Mouse (Mus musculus) lung, embryonic 14.5 days (tissue): ENCODE results near the gene Polr3gl. TPM values are rescaled to one million over a fixed set of nuclear protein-coding genes. Genes with fewer than 3 reads are reported as not detected.

ENCODE experiments used
- ATAC-seq: fragments of 200-750 bp; cut with Nextera tagmentation; 2 replicates; pipeline ENCODE4 v1.8.0; 2017; ENCODE audit warnings: mild to moderate bottlenecking, moderate TSS enrichment, moderate library complexity; ENCODE audit not compliant: insufficient read depth
- DNase-seq: peaks from one replicate; pipeline ENCODE4 v3.0.0-alpha.2; 2015
- H3K27ac ChIP-seq: fragments of 300-500 bp; sonication (generic); 2 replicates; pipeline ENCODE4 v1.5.1; 2014; ENCODE audit warnings: low read depth, mild to moderate bottlenecking, moderate library complexity
- H3K27me3 ChIP-seq: fragments of 300-500 bp; sonication (generic); 2 replicates; pipeline ENCODE4 v1.6.1; 2014; ENCODE audit warnings: low read length, control low read depth; ENCODE audit not compliant: insufficient read depth
- H3K36me3 ChIP-seq: fragments of 300-500 bp; sonication (generic); 2 replicates; pipeline ENCODE4 v1.6.1; 2014; ENCODE audit warnings: control low read depth; ENCODE audit not compliant: insufficient read depth
- H3K4me1 ChIP-seq: fragments of 300-500 bp; sonication (generic); 2 replicates; pipeline ENCODE4 v1.6.1; 2014; ENCODE audit warnings: antibody characterized with exemption, control low read depth; ENCODE audit not compliant: insufficient read depth
- H3K4me2 ChIP-seq: fragments of 300-500 bp; sonication (generic); 2 replicates; pipeline ENCODE4 v1.6.1; 2014; ENCODE audit warnings: mild to moderate bottlenecking
- H3K4me3 ChIP-seq: fragments of 300-500 bp; sonication (generic); 2 replicates; pipeline ENCODE4 v1.5.1; 2014; ENCODE audit warnings: low read depth, low read length
- H3K9ac ChIP-seq: fragments of 300-500 bp; sonication (generic); 2 replicates; pipeline ENCODE4 v1.6.1; 2014
- H3K9me3 ChIP-seq: fragments of 300-500 bp; sonication (generic); 2 replicates; pipeline ENCODE4 v1.6.1; 2016; ENCODE audit warnings: low read depth, low read length, control low read depth
- CTCF ChIP-seq: IDR thresholded peaks from 2 replicates; pipeline ENCODE4 v1.5.1; 2016; ENCODE audit warnings: antibody characterized with exemption, low read depth
- WGBS: fragments of 180-500 bp; shearing (Covaris S2); extraction: QIAGEN DNeasy Blood & Tissue Kit; methylation state at CpG from one replicate; pipeline ENCODE4 v1.1.7; 2014; 5-methylcytosine and 5-hydroxymethylcytosine counted together
- polyA plus RNA-seq: library from polyadenylated mRNA; unstranded; fragments of >200 nt; fragmentation: Nextera tagmentation; extraction: Ambion mirVana; gene quantifications from 2 replicates; pipeline ENCODE4 v1.2.1, GENCODE M21; 2014

Polr3gl gene
- polyA plus RNA-seq, 1 experiment from 2014 or later, result 22.9 TPM

GRCm38 (mm10) chr3:96578561-96579238 is 15.3 kb downstream of the Polr3gl start:
- ATAC-seq (no peak), DNase-seq (no peak)
- Histone ChIP-seq H3K4me3 (no peak overlapping the region), H3K4me2 (no peak overlapping the region), H3K36me3 (0 out of 2 replicates have a peak, but pooled peaks cover 5% of the 10 kb centered on the region), H3K27me3 (no peaks in the 10 kb centered on the region), H3K4me1 (peaks cover 15% of the 10 kb centered on the region; the same call in 1 of the 2 replicates), H3K9me3 (no peaks in the 10 kb centered on the region), H3K9ac (no peak overlapping the region), H3K27ac (no peak overlapping the region; the same call in 1 of the 2 replicates)
- TF ChIP-seq CTCF, result no peak
- WGBS, result 78% methylated on average over 12 of the region's 12 CpGs

DNA sequence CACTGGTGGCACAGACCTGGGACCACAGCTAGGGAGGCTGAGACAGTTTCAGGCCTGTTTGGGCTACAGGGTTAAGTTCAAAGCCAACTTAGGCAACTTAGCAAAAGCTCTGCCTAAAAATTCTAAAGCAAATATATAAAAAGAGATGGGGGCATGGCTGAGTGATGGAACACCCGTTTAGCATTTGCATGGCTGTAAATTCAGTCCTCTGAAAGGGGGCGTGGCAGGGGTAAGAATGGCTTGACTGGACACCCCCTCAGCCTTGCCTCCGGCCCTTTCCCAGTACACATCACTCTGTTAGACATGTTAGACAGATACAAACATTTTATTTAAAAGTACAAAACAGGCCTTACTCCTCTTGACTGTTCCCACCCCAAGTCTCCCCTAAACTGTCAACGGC is 16.4 kb downstream of the Polr3gl start:
- Histone ChIP-seq H3K27ac (peak overlapping the region; percentile 89), H3K27me3 (no peaks in the 10 kb centered on the region), H3K9ac (no peak overlapping the region), H3K4me1 (peaks cover 15% of the 10 kb centered on the region; the same call in 1 of the 2 replicates), H3K9me3 (no peaks in the 10 kb centered on the region), H3K4me2 (peak overlapping the region; percentile 53), H3K4me3 (no peak overlapping the region), H3K36me3 (0 out of 2 replicates have a peak, but pooled peaks cover 5% of the 10 kb centered on the region)
- ATAC-seq (no peak), DNase-seq (no peak)
- no peak for TF ChIP-seq CTCF
- WGBS, result 71% methylated on average over 4 of the region's 4 CpGs

GRCm38 (mm10) chr3:96576690-96577541 is 17.1 kb downstream of the Polr3gl start, which contains the start of gene Gm16253:
Gm16253 (plus strand) TSS chr3:96576984.
- 18% methylated on average over 17 of the region's 17 CpGs for WGBS
- H3K4me3 ChIP-seq, result peak within 1 kb of the TSS; percentile 5; the same call in 1 of the 2 replicates

GRCm38 (mm10) chr3:96576005-96576658 is 17.8 kb downstream of the Polr3gl start:
- Histone ChIP-seq H3K27me3 (no peaks in the 10 kb centered on the region), H3K4me1 (peaks cover 15% of the 10 kb centered on the region; the same call in 1 of the 2 replicates), H3K27ac (peak overlapping the region; percentile 89), H3K4me3 (peak overlapping the region; percentile 5; the same call in 1 of the 2 replicates), H3K36me3 (0 out of 2 replicates have a peak, but pooled peaks cover 5% of the 10 kb centered on the region), H3K9me3 (no peaks in the 10 kb centered on the region), H3K9ac (no peak overlapping the region), H3K4me2 (peak overlapping the region; percentile 53)
- 32% methylated on average over 14 of the region's 14 CpGs for WGBS
- ATAC-seq (peak; percentile 60), DNase-seq (peak; percentile 89)
- no peak for TF ChIP-seq CTCF

More at GRCm38 (mm10) chr3:96576690-96577541, 17.1 kb downstream of the Polr3gl start, which contains the start of gene Gm16253:
- H3K27ac ChIP-seq, result peak within 1 kb of the TSS; percentile 89
- H3K9ac ChIP-seq, result no peak within 1 kb of the TSS
- H3K4me2 ChIP-seq, result peak within 1 kb of the TSS; percentile 53
- no peaks in the 10 kb centered on the region for H3K27me3 ChIP-seq
- DNase-seq (peak; percentile 94), ATAC-seq (peak; percentile 87)
- H3K36me3 ChIP-seq, result 0 out of 2 replicates have a peak, but pooled peaks cover 5% of the 10 kb centered on the region
- 0 out of 2 replicates have a peak, but pooled peaks have one; percentile 18 for TF ChIP-seq CTCF
- no peaks in the 10 kb centered on the region for H3K9me3 ChIP-seq
- peaks cover 15% of the 10 kb centered on the region; the same call in 1 of the 2 replicates for H3K4me1 ChIP-seq

GRCm38 (mm10) chr3:96575272-96575984 is 18.6 kb downstream of the Polr3gl start:
- Histone ChIP-seq H3K36me3 (0 out of 2 replicates have a peak, but pooled peaks cover 5% of the 10 kb centered on the region), H3K9ac (no peak overlapping the region), H3K9me3 (no peaks in the 10 kb centered on the region), H3K27me3 (no peaks in the 10 kb centered on the region), H3K4me2 (peak overlapping the region; percentile 53; the same call in 1 of the 2 replicates), H3K27ac (peak overlapping the region; percentile 89; the same call in 1 of the 2 replicates), H3K4me1 (peaks cover 15% of the 10 kb centered on the region; the same call in 1 of the 2 replicates), H3K4me3 (no peak overlapping the region)
- 94% methylated on average over 8 of the region's 8 CpGs for WGBS
- TF ChIP-seq CTCF, result no peak
- DNase-seq (no peak), ATAC-seq (no peak)
